Mouse (Mus musculus) urinary bladder, postnatal 25 days (tissue): ENCODE measurements around the gene Spag17.

Experiments used
- DNase-seq: peaks from one replicate; pipeline ENCODE4 v3.0.0; 2022; ENCODE audit warnings: low spot score

Spag17 gene

GRCm38 (mm10) chr3:100163556-100163955 lies 278.4 kb downstream of the Spag17 start:
- no peak for DNase-seq

GRCm38 (mm10) chr3:100164991-100165390 lies 279.8 kb downstream of the Spag17 start:
- no peak for DNase-seq

- no peak for DNase-seq
These were observed 290.8 kb downstream of the Spag17 start for GRCm38 (mm10) chr3:100176031-100176430.

- DNase-seq, result no peak
These were observed 295.3 kb downstream of the Spag17 start for GRCm38 (mm10) chr3:100180471-100180870.

- DNase-seq, result peak; percentile 46
These were observed 304.2 kb downstream of the Spag17 start for GRCm38 (mm10) chr3:100189444-100189843.

GRCm38 (mm10) chr3:100189861-100190260 lies 304.7 kb downstream of the Spag17 start:
- DNase-seq, result no peak
